Comparison of ENCODE assay signal across 7 mouse cellular contexts in genomic region chr7:18991660-18992293, GRCm38 (mm10). TPM values are rescaled to one million over a fixed set of nuclear protein-coding genes. Genes with fewer than 3 reads are reported as not detected.
DNase-seq lines count a peak whose midpoint lies in the region; ATAC-seq lines count a peak whose summit lies in the region.

No protein-coding gene starts in this region.

- peaks cover 16% of the 10 kb centered on the region for H3K27me3 ChIP-seq in embryonic facial prominence, embryonic 14.5 days (replicated peaks; ENCODE audit: control insufficient read depth, insufficient read depth, low read length)
- H3K27me3 ChIP-seq in hindbrain, embryonic 16.5 days (replicated peaks; ENCODE audit: control insufficient read depth, insufficient read depth, low read length), result no peaks in the 10 kb centered on the region
- H3K27me3 ChIP-seq in midbrain, embryonic 15.5 days (replicated peaks), result no peaks in the 10 kb centered on the region

- no peaks in the 10 kb centered on the region for H3K9me3 ChIP-seq in embryonic facial prominence, embryonic 14.5 days (ENCODE audit: control insufficient read depth, low read length)
- H3K9me3 ChIP-seq in hindbrain, embryonic 16.5 days (ENCODE audit: control insufficient read depth, low read length), result no peaks in the 10 kb centered on the region
- H3K9me3 ChIP-seq in midbrain, embryonic 15.5 days, result no peaks in the 10 kb centered on the region

- no peak overlapping the region for H3K27ac ChIP-seq in embryonic facial prominence, embryonic 14.5 days (replicated peaks; ENCODE audit: low read depth, low read length)
- peak overlapping the region; percentile 77 for H3K27ac ChIP-seq in hindbrain, embryonic 16.5 days (ENCODE audit: low read depth, low read length)
- peak overlapping the region; percentile 87 for H3K27ac ChIP-seq in midbrain, embryonic 15.5 days

- peak overlapping the region; percentile 62 for H3K9ac ChIP-seq in embryonic facial prominence, embryonic 14.5 days (ENCODE audit: low read depth, low read length)
- H3K9ac ChIP-seq in hindbrain, embryonic 16.5 days (ENCODE audit: low read depth, low read length), result peak overlapping the region; percentile 82
- H3K9ac ChIP-seq in midbrain, embryonic 15.5 days, result peak overlapping the region; percentile 73

- peak; percentile 45 for DNase-seq in left cerebral cortex, postnatal 4 days
- no peak for DNase-seq in left cerebral cortex, adult 8-10 months (ENCODE audit: low spot score in 2 of 2)
- peak; percentile 29 for DNase-seq in ZHBTc4 (ENCODE audit: low read depth, low spot score)
- DNase-seq in embryonic facial prominence, embryonic 14.5 days (ENCODE audit: low spot score), result no peak
- no peak for DNase-seq in urinary bladder, postnatal 25 days (ENCODE audit: low spot score)

- peaks cover 9% of the 10 kb centered on the region; the same call in 1 of the 2 replicates for H3K36me3 ChIP-seq in embryonic facial prominence, embryonic 14.5 days (ENCODE audit: control insufficient read depth, insufficient read depth, low read length)
- H3K36me3 ChIP-seq in hindbrain, embryonic 16.5 days (ENCODE audit: control insufficient read depth, insufficient read depth, low read length), result peaks cover 4% of the 10 kb centered on the region; the same call in 1 of the 2 replicates
- H3K36me3 ChIP-seq in midbrain, embryonic 15.5 days (replicated peaks), result no peaks in the 10 kb centered on the region

- under 1% methylated on average over 46 of the region's 59 CpGs for WGBS in embryonic facial prominence, embryonic 14.5 days
- WGBS in hindbrain, embryonic 16.5 days, result under 1% methylated on average over 57 of the region's 59 CpGs
- WGBS in midbrain, embryonic 15.5 days, result under 1% methylated on average over 59 of the region's 59 CpGs

- peak overlapping the region; percentile 83 for H3K4me2 ChIP-seq in embryonic facial prominence, embryonic 14.5 days (ENCODE audit: low read depth, low read length)
- H3K4me2 ChIP-seq in hindbrain, embryonic 16.5 days (ENCODE audit: low read length), result peak overlapping the region; percentile 69
- H3K4me2 ChIP-seq in midbrain, embryonic 15.5 days, result peak overlapping the region; percentile 91

- intact Hi-C loops in left cerebral cortex, postnatal 4 days (cut with DNase I), result no loop called here

- H3K4me3 ChIP-seq in embryonic facial prominence, embryonic 14.5 days (ENCODE audit: low read depth, low read length), result peak overlapping the region; percentile 57
- peak overlapping the region; percentile 69 for H3K4me3 ChIP-seq in hindbrain, embryonic 16.5 days (ENCODE audit: low read length)
- peak overlapping the region; percentile 61 for H3K4me3 ChIP-seq in midbrain, embryonic 15.5 days

- H3K4me1 ChIP-seq in embryonic facial prominence, embryonic 14.5 days (ENCODE audit: control insufficient read depth, insufficient read depth, low read length), result no peaks in the 10 kb centered on the region
- peaks cover 23% of the 10 kb centered on the region for H3K4me1 ChIP-seq in hindbrain, embryonic 16.5 days (ENCODE audit: control insufficient read depth, insufficient read depth, low read depth, low read length)
- peaks cover 46% of the 10 kb centered on the region for H3K4me1 ChIP-seq in midbrain, embryonic 15.5 days

- no peak for ATAC-seq in embryonic facial prominence, embryonic 14.5 days (ENCODE audit: low read depth)
- ATAC-seq in hindbrain, embryonic 16.5 days, result peak; percentile 9
- peak; percentile 25; the same call in 1 of the 2 replicates for ATAC-seq in midbrain, embryonic 15.5 days (replicated peaks)

RNA-seq across cellular contexts. Expression of gene Mypop, which starts 0.7 kb away (rescaled TPM):
- 10 to 100 TPM; 18.8 to 20.2 TPM for total RNA-seq in left cerebral cortex, postnatal 4 days (2021)
- 10 to 100 TPM; 54.2 to 60.5 (median 57.6) TPM for total RNA-seq in left cerebral cortex, adult 8-10 months (2022)
- polyA plus RNA-seq in embryonic facial prominence, embryonic 14.5 days (2014; fragmentation: Nextera tagmentation; extraction: Ambion mirVana), result 4.0 and 4.2 TPM in 2 replicates
- polyA plus RNA-seq in hindbrain, embryonic 16.5 days (2015; fragmentation: Nextera tagmentation; extraction: Ambion mirVana), result 5.8 and 6.3 TPM in 2 replicates
- 5.8 and 6.2 TPM in 2 replicates for polyA plus RNA-seq in midbrain, embryonic 15.5 days (2015; fragmentation: Nextera tagmentation; extraction: Ambion mirVana)

RNA-seq across cellular contexts. Expression of gene Nanos2, which starts 4.6 kb away (rescaled TPM):
- total RNA-seq in left cerebral cortex, postnatal 4 days (2021), result 1 to 10 TPM; 1.4 to 1.7 TPM
- total RNA-seq in left cerebral cortex, adult 8-10 months (2022), result 1 to 10 TPM in 2 of 4 experiments, under 1 TPM in 2; 0.53 to 1.3 (median 1.0) TPM
- not detected in 2 replicates for polyA plus RNA-seq in embryonic facial prominence, embryonic 14.5 days (2014; fragmentation: Nextera tagmentation; extraction: Ambion mirVana)
- polyA plus RNA-seq in hindbrain, embryonic 16.5 days (2015; fragmentation: Nextera tagmentation; extraction: Ambion mirVana), result 0.65 and 0.85 TPM in 2 replicates
- 0.80 and 1.0 TPM in 2 replicates for polyA plus RNA-seq in midbrain, embryonic 15.5 days (2015; fragmentation: Nextera tagmentation; extraction: Ambion mirVana)

RNA-seq across cellular contexts. Expression of gene Irf2bp1, which starts 12.1 kb away (rescaled TPM):
- 10 to 100 TPM; 56.9 to 60.8 TPM for total RNA-seq in left cerebral cortex, postnatal 4 days (2021)
- 10 to 100 TPM; 51.2 to 54.1 (median 53.2) TPM for total RNA-seq in left cerebral cortex, adult 8-10 months (2022)
- polyA plus RNA-seq in embryonic facial prominence, embryonic 14.5 days (2014; fragmentation: Nextera tagmentation; extraction: Ambion mirVana), result 26.6 and 27.4 TPM in 2 replicates
- polyA plus RNA-seq in hindbrain, embryonic 16.5 days (2015; fragmentation: Nextera tagmentation; extraction: Ambion mirVana), result 26.8 and 27.3 TPM in 2 replicates
- polyA plus RNA-seq in midbrain, embryonic 15.5 days (2015; fragmentation: Nextera tagmentation; extraction: Ambion mirVana), result 33.4 and 40.2 TPM in 2 replicates

RNA-seq across cellular contexts. Expression of gene Foxa3, which starts 31.6 kb away (rescaled TPM):
- not detected for total RNA-seq in left cerebral cortex, postnatal 4 days (2021)
- total RNA-seq in left cerebral cortex, adult 8-10 months (2022), result not detected
- 0.56 and 1.6 TPM in 2 replicates for polyA plus RNA-seq in embryonic facial prominence, embryonic 14.5 days (2014; fragmentation: Nextera tagmentation; extraction: Ambion mirVana)
- polyA plus RNA-seq in hindbrain, embryonic 16.5 days (2015; fragmentation: Nextera tagmentation; extraction: Ambion mirVana), result not detected in 2 replicates
- not detected in 2 replicates for polyA plus RNA-seq in midbrain, embryonic 15.5 days (2015; fragmentation: Nextera tagmentation; extraction: Ambion mirVana)

RNA-seq across cellular contexts. Expression of gene Sympk, which starts 32.4 kb away (rescaled TPM):
- total RNA-seq in left cerebral cortex, postnatal 4 days (2021), result 10 to 100 TPM; 87.1 to 96.8 TPM
- total RNA-seq in left cerebral cortex, adult 8-10 months (2022), result 100 to 1,000 TPM; 104 to 113 (median 111) TPM
- 23.6 and 23.8 TPM in 2 replicates for polyA plus RNA-seq in embryonic facial prominence, embryonic 14.5 days (2014; fragmentation: Nextera tagmentation; extraction: Ambion mirVana)
- polyA plus RNA-seq in hindbrain, embryonic 16.5 days (2015; fragmentation: Nextera tagmentation; extraction: Ambion mirVana), result 24.1 and 27.5 TPM in 2 replicates
- 30.6 and 32.7 TPM in 2 replicates for polyA plus RNA-seq in midbrain, embryonic 15.5 days (2015; fragmentation: Nextera tagmentation; extraction: Ambion mirVana)

Comparison
In these comparisons a context has a peak if more than half of its experiments do, and no peak if none do; other contexts are left out.
1. DNase-seq: peak in left cerebral cortex, postnatal 4 days (single experiment) and ZHBTc4 (single experiment); none in left cerebral cortex, adult 8-10 months (0 of 2), embryonic facial prominence, embryonic 14.5 days (single experiment) and urinary bladder, postnatal 25 days (single experiment).
2. Peak in every context shown above with its lines, with median percentiles within 50 percentile points of each other: H3K4me2 ChIP-seq, H3K4me3 ChIP-seq and H3K9ac ChIP-seq.